In genomic region chr7:109680284-109680683, GRCm38 (mm10) we compare ENCODE assay signal across 26 mouse cellular contexts. TPM values are rescaled to one million over a fixed set of nuclear protein-coding genes. Genes with fewer than 3 reads are reported as not detected.
DNase-seq lines count a peak whose midpoint lies in the region; ATAC-seq and TF ChIP-seq lines count a peak whose summit lies in the region.
"Had no signal": no experiment of that assay in that cellular context is flagged by ENCODE, and none has a peak within 500 bp of the region (broad histone marks: within the 10 kb centered on the region; RNA-seq: fewer than 3 reads in every experiment).

No protein-coding gene starts in this region.

- TF ChIP-seq CTCF in gastrocnemius, adult 2 months (IDR thresholded peaks at IDR 0.05), result peak; percentile 7; the same call in 1 of the 2 replicates
- peak; percentile 56 for TF ChIP-seq CTCF in layer of hippocampus, adult 2 months (conservative IDR thresholded peaks at IDR 0.05)
- TF ChIP-seq CTCF in lung, embryonic 14.5 days (IDR thresholded peaks at IDR 0.05; ENCODE audit: low read depth), result peak; percentile 20; the same call in 1 of the 2 replicates

- no peak overlapping the region for H3K4me3 ChIP-seq in gastrocnemius, adult 2 months
- no peak overlapping the region for H3K4me3 ChIP-seq in layer of hippocampus, adult 2 months
- H3K4me3 ChIP-seq in lung, embryonic 14.5 days (ENCODE audit: low read depth, low read length), result no peak overlapping the region
- H3K4me3 ChIP-seq in forebrain, embryonic 15.5 days, result no peak overlapping the region
- H3K4me3 ChIP-seq: embryonic facial prominence, embryonic 12.5 days; forebrain, embryonic 13.5 days; heart, embryonic 13.5 days; hindbrain, embryonic 13.5 days had no signal

- WGBS in lung, embryonic 14.5 days, result 91% methylated on average over 2 of the region's 2 CpGs
- WGBS in forebrain, embryonic 15.5 days, result 91% methylated on average over 2 of the region's 2 CpGs

- H3K36me3 ChIP-seq in lung, embryonic 14.5 days (ENCODE audit: insufficient read depth), result no peaks in the 10 kb centered on the region
- no peaks in the 10 kb centered on the region for H3K36me3 ChIP-seq in forebrain, embryonic 15.5 days
- H3K36me3 ChIP-seq: embryonic facial prominence, embryonic 12.5 days; heart, embryonic 13.5 days; hindbrain, embryonic 13.5 days had no signal

- intact Hi-C loops in gastrocnemius, adult 2 months (cut with DNase I), result no loop called here

- H3K4me1 ChIP-seq in lung, embryonic 14.5 days (ENCODE audit: insufficient read depth), result peaks cover under 1% of the 10 kb centered on the region; the same call in 1 of the 2 replicates
- H3K4me1 ChIP-seq in forebrain, embryonic 15.5 days, result no peaks in the 10 kb centered on the region
- H3K4me1 ChIP-seq: embryonic facial prominence, embryonic 12.5 days; forebrain, embryonic 13.5 days; hindbrain, embryonic 13.5 days had no signal

- no peak overlapping the region for H3K9ac ChIP-seq in lung, embryonic 14.5 days
- no peak overlapping the region for H3K9ac ChIP-seq in forebrain, embryonic 15.5 days (replicated peaks)
- H3K9ac ChIP-seq: embryonic facial prominence, embryonic 12.5 days; forebrain, embryonic 13.5 days; heart, embryonic 13.5 days; hindbrain, embryonic 13.5 days had no signal

- no peak overlapping the region for H3K4me2 ChIP-seq in lung, embryonic 14.5 days
- H3K4me2 ChIP-seq in forebrain, embryonic 15.5 days (replicated peaks), result no peak overlapping the region
- H3K4me2 ChIP-seq: embryonic facial prominence, embryonic 12.5 days; forebrain, embryonic 13.5 days; heart, embryonic 13.5 days; hindbrain, embryonic 13.5 days had no signal

- no peak for ATAC-seq in lung, embryonic 14.5 days (ENCODE audit: insufficient read depth)
- no peak for ATAC-seq in forebrain, embryonic 15.5 days (replicated peaks)
- ATAC-seq: CD4-positive, CD25-positive, alpha-beta regulatory T cell, adult 4 months; forebrain, embryonic 13.5 days; hindbrain, postnatal 0 days had no signal

- H3K9me3 ChIP-seq in lung, embryonic 14.5 days (ENCODE audit: low read depth, low read length), result no peaks in the 10 kb centered on the region
- H3K9me3 ChIP-seq in forebrain, embryonic 15.5 days, result no peaks in the 10 kb centered on the region
- H3K9me3 ChIP-seq: embryonic facial prominence, embryonic 12.5 days; forebrain, embryonic 13.5 days; hindbrain, embryonic 13.5 days had no signal

- no peak for DNase-seq in gastrocnemius, adult 2 months
- DNase-seq in gastrocnemius, postnatal 10 days, result no peak
- DNase-seq in layer of hippocampus, adult 2 months (ENCODE audit: low spot score in 2 of 2), result no peak
- no peak for DNase-seq in layer of hippocampus, adult 9-11 months
- no peak for DNase-seq in lung, embryonic 14.5 days
- DNase-seq in lung, postnatal 4 days, result no peak
- peak; percentile 27 for DNase-seq in R1 (ENCODE audit: low read depth, low spot score)
- DNase-seq: adrenal gland, postnatal 10 days; B cell, adult 2 months; cerebellum, adult 11 months; cerebellum, adult 8-10 months; cerebellum, postnatal 14 days; embryo, embryonic 11 days; gastrocnemius, postnatal 14 days had no signal

- H3K27ac ChIP-seq in gastrocnemius, adult 2 months, result no peak overlapping the region
- no peak overlapping the region for H3K27ac ChIP-seq in layer of hippocampus, adult 2 months
- no peak overlapping the region for H3K27ac ChIP-seq in lung, embryonic 14.5 days (ENCODE audit: low read depth)
- H3K27ac ChIP-seq in forebrain, embryonic 15.5 days (replicated peaks), result no peak overlapping the region
- H3K27ac ChIP-seq: embryonic facial prominence, embryonic 12.5 days; forebrain, embryonic 13.5 days; heart, embryonic 13.5 days; hindbrain, embryonic 13.5 days; hindbrain, postnatal 0 days had no signal

- no peaks in the 10 kb centered on the region for H3K27me3 ChIP-seq in lung, embryonic 14.5 days (ENCODE audit: insufficient read depth, low read length)
- no peaks in the 10 kb centered on the region for H3K27me3 ChIP-seq in forebrain, embryonic 15.5 days
- H3K27me3 ChIP-seq: embryonic facial prominence, embryonic 12.5 days; forebrain, embryonic 13.5 days; heart, embryonic 13.5 days; hindbrain, embryonic 13.5 days had no signal

RNA-seq across cellular contexts. Expression of gene St5, which starts 23.1 kb away (rescaled TPM):
- 1 to 10 TPM; 6.8 to 7.7 TPM for total RNA-seq in gastrocnemius, adult 2 months (2021)
- 10 to 100 TPM; 22.3 to 32.0 TPM for total RNA-seq in gastrocnemius, postnatal 10 days (2021)
- total RNA-seq in layer of hippocampus, adult 2 months (2021), result 10 to 100 TPM; 49.0 to 53.9 TPM
- 67.4 and 68.6 TPM in 2 replicates for polyA plus RNA-seq in lung, embryonic 14.5 days (2014; fragmentation: Nextera tagmentation; extraction: Ambion mirVana)
- 11.4 and 13.1 TPM in 2 replicates for polyA plus RNA-seq in forebrain, embryonic 15.5 days (2015; fragmentation: Nextera tagmentation; extraction: Ambion mirVana)

RNA-seq across cellular contexts. Expression of gene Akip1, which starts 23.2 kb away (rescaled TPM):
- 10 to 100 TPM; 10.3 to 17.8 TPM for total RNA-seq in gastrocnemius, adult 2 months (2021)
- total RNA-seq in gastrocnemius, postnatal 10 days (2021), result 10 to 100 TPM in 1 of 2 experiments, 1 to 10 TPM in 1; 9.4 to 11.0 TPM
- total RNA-seq in layer of hippocampus, adult 2 months (2021), result 1 to 10 TPM; 4.1 to 6.3 TPM
- 32.4 and 33.7 TPM in 2 replicates for polyA plus RNA-seq in lung, embryonic 14.5 days (2014; fragmentation: Nextera tagmentation; extraction: Ambion mirVana)
- polyA plus RNA-seq in forebrain, embryonic 15.5 days (2015; fragmentation: Nextera tagmentation; extraction: Ambion mirVana), result 18.1 and 18.9 TPM in 2 replicates

RNA-seq across cellular contexts. Expression of gene BC051019, which starts 43.4 kb away (rescaled TPM):
- not detected for total RNA-seq in gastrocnemius, adult 2 months (2021)
- not detected for total RNA-seq in gastrocnemius, postnatal 10 days (2021)
- total RNA-seq in layer of hippocampus, adult 2 months (2021), result under 1 TPM in 1 of 2 experiments, not detected in 1; 0.23 TPM
- polyA plus RNA-seq in lung, embryonic 14.5 days (2014; fragmentation: Nextera tagmentation; extraction: Ambion mirVana), result 0.38 TPM in 1 of 2 replicates, not detected in the other
- polyA plus RNA-seq in forebrain, embryonic 15.5 days (2015; fragmentation: Nextera tagmentation; extraction: Ambion mirVana), result 0.22 and 0.88 TPM in 2 replicates
- total RNA-seq: adrenal gland, postnatal 10 days; adrenal gland, postnatal 4 days; common myeloid progenitor, adult 5-6 weeks; gastrocnemius, postnatal 14 days; hematopoietic stem cell, adult 5-6 weeks had no signal
- polyA plus RNA-seq: heart, postnatal 0 days; intestine, embryonic 14.5 days had no signal

RNA-seq across cellular contexts. Expression of gene Ascl3, which starts 51.2 kb away (rescaled TPM):
- total RNA-seq in gastrocnemius, adult 2 months (2021), result not detected
- total RNA-seq in gastrocnemius, postnatal 10 days (2021), result not detected
- total RNA-seq in layer of hippocampus, adult 2 months (2021), result not detected
- 0.38 TPM in 1 of 2 replicates, not detected in the other for polyA plus RNA-seq in lung, embryonic 14.5 days (2014; fragmentation: Nextera tagmentation; extraction: Ambion mirVana)
- polyA plus RNA-seq in forebrain, embryonic 15.5 days (2015; fragmentation: Nextera tagmentation; extraction: Ambion mirVana), result not detected in 2 replicates
- total RNA-seq: adrenal gland, postnatal 10 days; adrenal gland, postnatal 4 days; common myeloid progenitor, adult 5-6 weeks; gastrocnemius, postnatal 14 days; hematopoietic stem cell, adult 5-6 weeks; hindbrain, postnatal 0 days had no signal
- polyA plus RNA-seq: CD4-positive, CD25-positive, alpha-beta regulatory T cell, adult 4 months; embryonic facial prominence, embryonic 12.5 days; forebrain, embryonic 13.5 days; heart, embryonic 13.5 days; heart, postnatal 0 days; intestine, embryonic 14.5 days had no signal
